Mouse (Mus musculus) CD4-positive naive resting alpha-beta T cell, adult 57 days (primary cell): ENCODE results near the gene Gle1. TPM values are rescaled to one million over a fixed set of nuclear protein-coding genes. Genes with fewer than 3 reads are reported as not detected.

Source experiments
- total RNA-seq: library from RNA; stranded (reverse); gene quantifications from one replicate; pipeline ENCODE4 v1.2.4, GENCODE M21; 2023

The Gle1 gene
- 60.2 TPM for total RNA-seq

GRCm38 (mm10) chr2:29934906-29935599 lies at the start of gene Gle1:
TSS of gene Gle1 (plus strand) at chr2:29935426.

GRCm38 (mm10) chr2:29889066-29889944 lies 45.9 kb upstream of the Gle1 start, which contains the start of gene Odf2:
TSS of gene Odf2 (plus strand) at chr2:29889221.

GRCm38 (mm10) chr2:29965250-29965843 lies 30.1 kb downstream of the Gle1 start, which contains the start of gene Sptan1:
TSS of gene Sptan1 (plus strand) at chr2:29965560.

Other genes with a start within 250 kb of the Gle1 start
- not detected for gene Gm13420, start 183.7 kb upstream of the Gle1 start, total RNA-seq
- gene Gm13547, start 176.1 kb upstream of the Gle1 start, total RNA-seq, result 2.6 TPM
- 3.8 TPM for gene Coq4, start 147.9 kb upstream of the Gle1 start, total RNA-seq
- gene Trub2, start 146.9 kb upstream of the Gle1 start, total RNA-seq, result 42.2 TPM
- 17.5 TPM for gene Slc27a4, start 132.8 kb upstream of the Gle1 start, total RNA-seq
- 38.6 TPM for gene Urm1, start 115.4 kb upstream of the Gle1 start, total RNA-seq
- gene Cercam, start 66.3 kb upstream of the Gle1 start, total RNA-seq, result 0.62 TPM
- 78.7 TPM for gene Odf2, start 46.2 kb upstream of the Gle1 start, total RNA-seq
- gene Sptan1, start 30.1 kb downstream of the Gle1 start, total RNA-seq, result 311 TPM
- gene Wdr34, start 113.5 kb downstream of the Gle1 start, total RNA-seq, result 0.33 TPM
- 229 TPM for gene Set, start 122.0 kb downstream of the Gle1 start, total RNA-seq
- gene Pkn3, start 142.3 kb downstream of the Gle1 start, total RNA-seq, result 1.5 TPM
- 15.4 TPM for gene Zdhhc12, start 158.2 kb downstream of the Gle1 start, total RNA-seq
- gene Zer1, start 189.2 kb downstream of the Gle1 start, total RNA-seq, result 81.1 TPM
- gene Tbc1d13, start 198.3 kb downstream of the Gle1 start, total RNA-seq, result 34.4 TPM
- 17.1 TPM for gene Endog, start 236.1 kb downstream of the Gle1 start, total RNA-seq
- 18.8 TPM for gene Spout1, start 243.0 kb downstream of the Gle1 start, total RNA-seq